Mouse (Mus musculus) A20 (cell line): ENCODE data around the gene Sestd1.

Experiments
- DNase-seq: peaks from one replicate; pipeline ENCODE4 v3.0.0-alpha.2; 2011; ENCODE audit warnings: low read depth, low spot score

Gene Sestd1

DNA sequence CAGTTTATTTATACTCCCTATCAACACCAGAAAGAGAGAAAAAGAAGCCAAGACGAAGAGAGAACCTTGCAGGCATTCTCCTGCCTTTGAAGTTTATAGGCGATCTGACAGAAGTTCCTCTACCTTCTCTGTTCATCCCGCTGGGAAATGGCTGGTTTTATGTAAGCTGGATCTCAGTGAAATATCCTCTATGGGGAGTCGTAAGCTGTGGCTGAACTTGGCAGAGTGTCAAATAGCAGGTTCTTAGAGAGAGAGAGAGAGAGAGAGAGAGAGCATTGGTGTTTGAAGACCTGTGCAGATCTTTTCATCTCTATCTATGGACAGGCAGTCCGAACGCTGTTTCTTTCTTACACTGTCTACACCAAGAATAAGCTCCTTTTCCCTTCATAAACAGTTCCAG lies 107.0 kb downstream of the Sestd1 start:
- no peak for DNase-seq

DNA sequence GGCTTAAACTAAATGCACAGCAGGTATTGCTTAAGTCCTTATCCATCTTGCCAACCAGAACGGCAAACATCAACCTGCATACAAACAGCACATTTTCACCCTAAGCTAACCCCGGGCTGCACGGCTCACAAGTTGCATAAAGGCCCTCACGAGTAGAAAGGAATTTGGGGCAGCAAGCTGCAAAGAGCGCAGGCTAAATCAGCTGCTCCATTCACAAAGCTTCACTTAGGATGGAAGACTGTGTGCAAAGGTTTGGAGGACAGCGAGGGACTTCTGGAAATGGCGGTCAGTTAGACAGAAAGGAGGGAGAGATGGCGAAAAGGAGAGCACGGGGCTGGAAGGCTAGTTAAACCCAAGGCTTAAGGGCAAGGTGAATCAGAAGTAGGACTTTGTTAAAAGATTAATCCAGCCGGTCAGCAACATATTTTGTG lies 108.1 kb downstream of the Sestd1 start:
- DNase-seq, result no peak

DNA sequence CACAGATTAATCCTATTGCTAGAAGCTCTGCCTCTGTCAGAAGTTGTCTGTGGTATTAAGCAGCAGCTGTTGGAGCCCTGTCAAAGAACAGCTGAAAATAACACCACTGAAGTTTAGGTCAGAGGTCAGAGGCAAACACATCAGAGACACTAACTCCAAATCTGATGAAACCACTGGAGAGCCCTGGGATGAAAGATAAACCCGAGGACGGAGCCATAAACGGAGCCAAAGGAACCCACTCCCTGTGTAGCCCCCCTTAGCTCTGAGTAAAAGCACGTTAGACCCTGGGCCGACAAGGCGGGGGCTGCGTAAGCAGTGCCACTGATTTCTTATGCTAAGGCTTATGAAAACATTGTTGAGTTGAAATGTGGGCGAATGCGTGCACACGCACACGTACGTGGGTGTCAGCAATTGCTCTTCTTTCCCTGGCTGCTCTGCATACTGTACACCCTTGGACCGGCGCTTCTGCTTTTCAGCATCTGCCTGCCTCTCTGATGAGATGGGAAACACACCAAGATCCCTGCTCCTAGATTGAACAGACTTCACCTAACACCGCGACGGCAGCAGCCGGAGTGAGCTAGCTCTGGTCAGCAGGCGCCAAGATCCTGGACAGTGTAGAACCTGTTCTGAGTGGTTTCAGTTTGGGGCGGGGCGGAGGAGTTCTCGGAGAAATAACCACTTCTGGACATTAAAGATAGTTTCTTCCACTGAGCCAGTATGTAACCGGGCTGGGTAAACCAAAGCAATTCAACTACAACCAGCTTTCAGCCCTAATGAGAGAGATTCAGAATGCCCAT lies 108.8 kb downstream of the Sestd1 start:
- no peak for DNase-seq

DNA sequence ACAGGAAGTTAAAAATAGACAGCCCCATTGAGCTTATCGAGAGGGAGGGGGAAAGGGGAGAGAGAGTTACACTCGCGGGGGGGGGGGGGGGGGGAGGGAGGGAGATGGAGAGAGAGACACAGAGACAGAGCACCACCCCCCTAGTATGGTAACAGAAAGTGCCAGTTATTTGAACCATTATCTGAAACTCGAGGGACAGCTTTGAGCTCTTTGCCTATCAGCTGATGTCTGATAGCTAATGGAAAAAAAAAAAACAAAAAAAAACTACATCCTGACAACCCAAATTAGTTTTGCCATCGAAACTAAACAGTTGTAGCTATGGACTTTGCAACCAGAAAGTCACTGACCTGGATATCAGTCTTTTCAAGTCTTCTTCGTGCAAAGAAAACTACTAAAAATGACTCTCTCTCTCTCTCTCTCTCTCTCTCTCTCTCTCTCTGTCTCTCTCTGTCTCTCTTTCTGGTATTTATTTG lies 109.7 kb downstream of the Sestd1 start, which contains the start of gene Ccdc141:
Gene Ccdc141, minus strand, starts transcription at position 4 of the 473 bp plus-strand sequence.
- no peak for DNase-seq

DNA sequence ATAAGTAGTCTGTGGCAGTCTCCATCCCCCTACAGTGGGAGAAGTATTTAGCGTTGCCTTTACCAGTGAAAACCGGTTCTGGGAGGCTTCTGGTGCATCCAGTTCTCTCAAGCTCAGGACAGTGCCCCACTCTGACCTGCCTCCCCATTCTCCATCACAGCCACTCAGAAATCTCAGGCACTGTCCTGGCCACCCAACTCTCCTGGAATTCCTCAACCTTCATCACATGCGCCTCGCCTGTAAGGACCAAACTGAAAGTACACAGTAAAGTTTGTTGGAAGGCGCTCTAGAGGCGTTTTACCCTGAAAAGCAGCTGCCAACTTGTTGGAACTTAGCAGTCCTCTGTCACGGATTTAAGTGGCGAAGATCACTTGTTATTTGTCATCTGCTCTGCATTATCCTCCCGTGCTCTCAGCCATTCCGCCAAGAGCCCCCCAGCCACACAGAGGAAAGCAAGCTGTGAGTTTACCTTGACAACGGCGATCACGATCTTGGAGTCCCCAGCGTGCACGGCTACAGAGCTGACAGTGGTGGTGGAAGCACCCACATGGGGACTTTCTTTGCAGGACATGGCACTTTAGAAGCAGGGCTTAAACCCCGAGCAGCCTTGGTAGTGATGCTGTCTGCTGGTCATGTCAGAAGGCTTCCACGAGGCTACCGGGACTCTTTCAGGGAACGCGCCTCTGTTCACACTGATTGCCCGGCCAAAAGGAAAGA lies 110.3 kb downstream of the Sestd1 start:
- no peak for DNase-seq

DNA sequence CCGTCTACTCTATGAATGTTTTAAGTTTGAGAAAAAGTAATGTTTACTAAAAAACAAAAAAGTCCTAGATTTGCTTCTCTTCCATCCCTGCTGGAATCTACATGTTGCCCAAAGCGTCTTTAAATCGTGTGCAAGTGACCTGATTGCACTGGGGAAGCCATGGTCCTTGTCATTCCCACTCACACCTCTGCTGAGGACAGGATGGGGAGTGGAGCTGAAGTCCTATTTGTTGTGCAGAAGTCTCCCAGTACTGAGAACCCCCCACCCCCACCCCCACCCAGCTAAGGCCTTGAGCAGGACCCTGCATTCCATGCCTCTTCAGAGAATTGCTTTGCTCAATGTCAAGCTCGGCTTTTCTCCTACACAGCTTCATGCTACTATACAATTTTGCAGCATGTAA lies 111.2 kb downstream of the Sestd1 start:
- no peak for DNase-seq

DNA sequence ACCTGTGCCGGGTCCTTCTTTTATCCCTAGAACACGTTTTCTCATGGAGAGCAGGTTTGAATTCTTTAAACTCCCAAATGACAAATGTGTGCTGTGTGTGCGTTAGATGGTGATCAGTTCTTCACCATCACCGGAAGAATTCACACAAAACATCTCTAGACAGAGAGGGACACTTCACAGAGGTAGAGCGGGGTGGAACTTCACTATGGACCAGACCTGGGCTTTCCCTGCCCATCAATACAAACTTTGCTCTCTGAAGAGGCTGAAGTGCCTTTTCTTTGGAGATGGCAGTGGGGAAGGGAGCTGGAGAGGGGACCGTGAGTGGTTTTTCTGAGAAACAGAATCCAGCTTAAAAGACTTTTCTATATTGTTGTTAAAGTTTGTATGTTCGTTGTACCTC lies 111.6 kb downstream of the Sestd1 start:
- DNase-seq, result no peak

DNA sequence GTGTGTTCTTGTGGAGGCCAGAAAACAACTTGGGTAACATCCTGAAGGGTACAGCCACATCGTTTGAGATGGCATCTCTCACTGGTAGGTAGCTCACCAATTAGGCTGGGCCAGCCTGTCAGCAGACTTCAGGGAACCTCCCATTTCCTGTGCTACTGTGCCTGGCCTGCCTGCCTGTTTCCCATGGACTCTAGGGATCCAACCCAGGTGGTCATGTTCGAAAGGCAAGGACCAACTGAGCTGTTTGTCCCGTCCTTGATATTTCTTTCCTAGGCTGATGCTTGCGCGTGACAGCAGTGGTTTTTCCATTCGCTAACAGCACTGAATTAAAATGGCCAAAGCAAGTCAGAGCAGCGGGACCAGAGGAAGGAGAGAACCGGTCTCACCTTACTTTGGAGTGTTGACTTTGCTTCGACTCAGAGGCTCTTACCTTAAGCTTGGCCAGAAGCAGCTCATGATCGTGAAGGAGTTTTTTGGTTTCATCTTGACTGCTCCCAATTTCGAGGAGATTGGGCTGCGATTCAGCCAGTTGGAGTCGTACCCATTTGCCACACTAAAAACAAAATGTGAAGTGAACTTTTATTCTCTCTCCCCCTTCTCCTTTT lies 112.2 kb downstream of the Sestd1 start:
- DNase-seq, result no peak

DNA sequence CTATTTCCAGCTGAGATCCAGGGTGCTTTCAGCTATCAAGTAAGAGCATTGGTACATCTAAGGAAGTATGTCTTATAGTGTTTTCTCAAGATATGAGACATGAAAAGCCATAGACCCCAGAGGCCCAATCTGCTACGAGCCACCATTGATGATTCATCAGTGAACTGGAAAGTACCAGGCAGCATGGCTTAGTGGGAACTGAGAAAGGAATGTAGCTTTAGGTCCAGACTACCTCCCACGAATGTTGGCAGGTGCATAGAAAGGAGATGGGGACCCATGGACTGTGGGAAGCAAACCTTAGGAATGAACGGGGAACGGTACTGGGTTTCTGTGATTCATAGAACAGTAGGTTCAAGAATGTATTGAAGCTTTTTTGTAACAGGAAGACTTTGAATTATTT lies 114.0 kb downstream of the Sestd1 start:
- no peak for DNase-seq

DNA sequence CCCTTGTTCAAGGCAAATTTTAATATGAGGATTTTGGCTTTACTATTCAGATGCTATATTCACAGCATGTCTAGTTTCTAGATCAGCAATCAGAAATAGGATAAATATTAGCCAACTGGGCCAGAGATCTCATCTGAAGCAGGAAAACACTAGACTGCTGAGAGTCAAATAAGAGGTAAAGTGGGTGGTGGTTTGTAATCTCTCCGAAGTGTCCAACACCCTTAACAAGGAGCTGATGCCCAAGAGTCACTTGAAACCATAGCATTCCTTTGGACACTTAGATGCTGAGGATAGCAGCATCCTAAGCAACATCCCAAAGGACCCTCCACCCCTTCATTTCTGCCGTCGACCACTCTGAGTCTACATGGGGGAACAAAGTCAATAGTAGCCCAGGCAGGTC lies 115.7 kb downstream of the Sestd1 start:
- DNase-seq, result no peak

DNA sequence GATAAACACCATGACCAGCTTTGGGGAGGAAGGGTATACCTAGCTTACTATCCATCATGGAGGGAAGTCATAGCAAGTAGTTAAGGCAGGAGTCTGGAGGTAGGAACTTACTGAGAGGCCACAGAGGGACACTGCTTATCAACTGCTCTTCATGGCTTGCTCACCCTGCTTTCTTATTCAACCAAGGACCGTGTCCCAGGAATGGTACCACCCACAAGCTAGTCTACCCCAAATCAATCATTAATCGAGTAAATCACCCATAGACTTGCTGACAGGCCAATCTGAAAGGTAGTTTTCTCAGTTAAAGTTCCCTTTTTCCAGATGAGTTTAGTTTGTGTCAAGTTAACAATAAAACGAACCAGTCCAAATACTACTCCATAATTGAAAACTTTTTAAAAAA lies 117.0 kb downstream of the Sestd1 start:
- DNase-seq, result no peak

DNA sequence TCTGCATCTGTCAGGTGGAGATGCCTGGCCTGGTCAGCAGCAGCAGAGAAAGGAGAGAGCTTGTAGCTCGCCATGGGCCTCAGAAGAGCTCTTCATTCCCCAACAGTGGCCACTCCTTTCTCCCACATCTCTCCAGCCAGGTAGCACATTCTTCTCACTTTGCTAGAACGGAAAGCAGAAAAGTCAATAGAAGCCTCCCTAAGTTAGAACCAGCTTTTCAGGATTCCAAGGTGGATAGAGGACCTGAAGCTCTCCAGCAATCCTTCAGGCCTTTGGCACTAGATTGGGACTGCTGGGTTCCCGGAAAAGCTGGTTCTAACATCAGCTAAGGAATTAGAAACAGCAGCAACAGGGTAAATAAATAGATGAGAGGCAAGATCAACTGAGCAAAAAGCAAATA lies 118.3 kb downstream of the Sestd1 start:
- DNase-seq, result no peak

DNA sequence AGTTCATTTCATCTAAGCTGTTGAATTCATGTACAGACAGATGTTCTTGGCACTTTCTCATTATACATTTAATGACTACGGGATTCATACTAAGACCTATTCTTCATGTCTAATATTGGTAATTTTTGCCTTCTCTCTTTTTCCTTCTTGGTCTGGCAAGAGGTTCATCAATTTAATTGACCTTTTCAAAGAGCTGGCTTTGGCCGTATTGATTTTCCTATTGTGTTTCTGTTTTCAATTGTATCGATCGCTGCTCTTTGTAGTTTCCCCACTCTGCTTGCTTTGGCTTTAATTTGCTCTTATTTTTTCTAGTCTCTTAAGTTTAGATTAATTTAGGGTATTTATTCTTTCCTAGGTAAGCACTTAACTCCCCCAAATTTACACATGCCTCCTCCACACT lies 122.8 kb downstream of the Sestd1 start:
- no peak for DNase-seq

DNA sequence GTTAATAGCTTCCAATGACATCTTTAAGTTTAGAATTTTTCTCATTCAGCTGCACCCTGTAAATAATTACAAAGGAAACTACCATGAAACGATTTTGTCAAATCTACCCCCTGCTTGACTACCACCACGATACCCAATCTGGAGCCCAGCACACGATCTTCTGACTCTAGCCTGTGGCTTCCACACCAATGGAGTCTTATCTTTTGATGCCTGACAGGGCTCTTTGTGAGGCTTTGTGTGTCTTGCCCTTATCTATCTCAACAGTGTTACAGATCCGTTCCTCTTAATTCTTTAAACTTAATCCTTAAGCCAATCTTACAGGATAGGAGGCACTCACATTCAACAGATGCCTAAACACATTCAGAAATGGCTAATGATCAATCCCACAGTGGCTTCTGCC lies 126.3 kb downstream of the Sestd1 start:
- no peak for DNase-seq

DNA sequence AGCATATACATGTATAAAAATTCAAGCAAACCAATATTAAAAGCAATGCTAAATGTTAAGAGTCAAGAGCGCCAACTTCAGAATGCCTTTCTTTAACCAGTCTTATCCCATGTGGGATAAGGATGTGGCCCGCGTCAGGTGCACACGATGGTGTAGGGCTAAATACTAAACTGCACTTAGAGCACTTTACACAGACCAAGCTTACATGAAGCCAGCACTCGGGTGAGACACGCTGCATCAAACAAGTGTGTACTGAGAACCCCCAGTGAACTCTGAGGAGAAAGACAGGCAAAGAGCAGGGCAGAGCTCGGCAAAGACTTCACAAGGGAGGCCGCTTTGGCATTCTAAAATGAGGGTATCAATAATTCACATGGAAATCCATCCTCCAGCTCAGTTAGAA lies 129.1 kb downstream of the Sestd1 start:
- no peak for DNase-seq

DNA sequence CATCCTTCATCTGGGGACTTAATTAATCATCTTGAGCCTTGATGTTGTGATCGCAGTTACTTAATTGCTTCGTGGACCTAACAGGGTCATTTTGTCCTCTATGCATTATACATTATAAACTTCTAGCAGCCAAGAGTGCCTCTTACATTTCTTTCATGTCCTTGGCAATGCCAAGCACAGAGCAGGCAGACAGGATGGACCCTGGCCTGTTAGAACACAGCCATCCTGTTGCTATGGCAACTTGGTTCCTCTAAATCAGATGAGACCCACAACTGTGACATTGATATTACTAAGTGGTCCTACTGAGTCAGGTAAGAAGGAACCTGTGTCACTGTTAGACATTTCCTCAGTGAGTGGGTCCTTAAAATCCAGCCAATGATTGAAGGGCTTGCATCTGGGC lies 130.8 kb downstream of the Sestd1 start:
- DNase-seq, result no peak

DNA sequence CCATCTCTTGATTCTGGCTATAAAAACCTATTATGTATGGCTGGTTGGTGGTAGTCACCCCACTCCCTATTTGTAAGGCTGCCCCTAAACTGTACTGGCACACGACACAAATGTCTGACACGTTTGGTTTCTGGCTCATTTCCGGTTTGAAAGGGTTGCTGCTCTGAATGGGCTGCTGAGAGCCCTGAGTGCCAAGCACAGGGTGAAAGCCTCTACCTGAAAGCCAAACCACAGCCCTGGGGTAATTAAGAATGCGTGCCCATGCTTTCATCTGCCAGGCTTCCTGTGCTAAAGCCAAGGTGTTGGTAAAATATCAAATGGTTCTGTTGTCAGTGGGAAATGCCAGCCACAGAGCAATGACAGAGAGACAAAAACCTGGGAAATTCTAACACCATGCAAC lies 132.2 kb downstream of the Sestd1 start:
- DNase-seq, result no peak

DNA sequence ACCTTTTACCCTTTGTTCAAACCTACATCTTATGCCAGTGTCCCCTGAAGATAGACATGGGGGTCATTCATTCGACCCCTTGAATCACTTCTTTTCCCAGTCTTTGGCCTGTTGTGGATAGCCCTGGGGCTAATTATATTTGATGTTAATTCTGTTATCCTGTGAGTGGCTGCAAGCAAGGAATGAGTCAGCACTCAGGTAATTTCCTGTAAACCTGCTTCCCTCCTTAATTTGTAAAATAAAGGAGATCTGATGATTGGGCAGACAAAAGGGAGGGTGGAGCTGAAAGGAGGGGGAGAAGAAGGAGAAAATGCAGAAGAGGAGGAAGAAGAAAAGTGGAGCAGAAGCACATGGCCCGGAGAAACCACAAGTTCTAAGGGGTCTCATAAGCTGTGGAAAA lies 133.4 kb downstream of the Sestd1 start:
- no peak for DNase-seq

DNA sequence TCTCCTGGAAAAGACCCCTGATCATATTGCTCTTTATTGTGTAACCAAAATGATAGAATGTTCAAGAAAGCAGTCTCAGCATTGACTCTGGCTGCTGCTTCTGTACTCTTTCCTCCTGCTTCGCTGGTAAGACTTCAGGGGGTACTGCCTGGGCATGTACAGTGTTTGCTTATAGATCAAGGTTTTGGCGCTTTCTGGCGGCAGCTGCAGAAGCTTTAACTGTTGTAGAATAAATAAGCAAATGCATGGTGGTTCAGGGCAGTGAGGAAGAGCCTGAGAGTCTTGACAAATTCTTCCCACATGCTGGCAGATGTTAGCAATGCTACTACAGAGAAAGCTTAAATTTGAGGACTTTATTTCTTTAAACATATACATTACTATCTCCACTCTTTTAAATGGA lies 134.1 kb downstream of the Sestd1 start:
- no peak for DNase-seq

DNA sequence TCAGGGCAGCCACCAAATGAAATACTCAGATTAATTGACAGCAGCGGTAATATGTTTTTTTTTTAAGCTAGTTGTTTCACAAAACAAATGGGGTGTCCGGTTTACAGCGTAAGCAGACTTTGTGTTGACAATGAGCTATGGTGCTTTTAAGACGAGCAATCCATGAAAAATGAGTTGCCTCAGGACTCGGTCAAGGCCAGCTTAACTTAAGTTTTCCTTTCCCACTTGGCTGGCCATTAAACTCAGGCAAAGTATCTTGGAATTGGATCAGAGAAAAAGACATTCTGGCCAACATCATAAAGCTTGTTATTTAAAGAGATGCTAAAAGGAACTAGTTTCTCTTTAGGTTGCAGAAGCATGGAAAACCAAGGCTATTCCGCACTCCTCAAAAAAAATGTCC lies 136.9 kb downstream of the Sestd1 start:
- no peak for DNase-seq

DNA sequence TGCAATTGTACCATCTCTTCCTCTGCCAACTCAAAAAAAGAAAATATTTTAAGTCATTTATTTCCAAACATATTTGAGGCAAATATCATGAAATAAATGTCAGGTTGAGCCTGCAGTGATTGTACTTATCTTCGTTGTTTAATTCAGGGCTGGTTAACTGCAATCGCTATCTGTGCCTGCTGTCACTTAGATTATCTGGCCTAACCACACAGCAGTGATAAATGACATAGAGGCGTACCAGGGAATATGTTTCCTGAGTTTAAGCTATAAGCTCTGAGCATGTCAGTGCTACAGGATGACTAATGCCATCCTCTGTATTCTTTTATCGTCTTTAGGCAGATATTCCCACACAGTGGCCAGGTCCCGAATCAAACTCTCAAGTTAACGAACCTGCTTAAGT lies 141.5 kb downstream of the Sestd1 start:
- no peak for DNase-seq

DNA sequence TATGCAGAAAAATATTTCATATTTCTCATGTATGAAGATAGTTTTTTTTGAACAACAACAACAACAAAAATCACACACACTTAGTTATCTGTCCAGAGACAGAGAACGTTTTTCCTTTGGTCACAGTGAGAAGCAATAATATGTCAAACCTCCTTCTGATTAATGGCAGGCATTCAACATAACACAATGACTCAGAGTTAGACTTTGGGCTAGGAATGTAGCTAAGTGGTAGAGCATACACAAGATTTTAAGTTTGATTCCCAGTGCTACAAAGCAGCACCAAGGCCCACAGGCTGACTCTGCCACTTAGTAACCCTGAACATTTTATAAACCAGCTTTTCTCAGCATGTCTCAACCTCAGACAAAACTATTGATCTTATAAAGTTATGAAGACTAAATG lies 145.5 kb downstream of the Sestd1 start:
- DNase-seq, result no peak

DNA sequence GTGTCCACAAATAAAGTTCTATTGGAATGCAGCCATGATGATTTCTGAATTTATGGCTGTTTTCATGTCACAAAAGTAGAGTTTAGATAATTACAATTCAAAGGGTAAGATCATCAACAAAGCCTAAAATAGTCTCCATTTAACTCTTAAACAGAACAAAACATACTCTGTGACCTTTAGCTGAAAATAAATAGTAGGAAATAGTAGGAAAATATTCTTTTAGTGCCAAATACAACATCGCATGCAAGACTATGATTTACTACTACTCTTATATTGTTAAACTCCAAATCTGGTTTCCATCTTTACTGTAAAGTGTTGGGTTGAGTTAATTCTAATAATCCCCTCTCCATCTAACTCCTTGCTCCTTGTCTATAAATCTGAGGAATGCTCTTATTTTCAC lies 147.0 kb downstream of the Sestd1 start:
- DNase-seq, result no peak
